10 mouse cellular contexts compared by ENCODE assay signal in genomic region chr10:19578409-19578986, GRCm38 (mm10). TPM values are rescaled to one million over a fixed set of nuclear protein-coding genes. Genes with fewer than 3 reads are reported as not detected.
DNase-seq lines count a peak whose midpoint lies in the region; ATAC-seq and TF ChIP-seq lines count a peak whose summit lies in the region.
"Had no signal": no experiment of that assay in that cellular context is flagged by ENCODE, and none has a peak within 500 bp of the region (broad histone marks: within the 10 kb centered on the region; RNA-seq: fewer than 3 reads in every experiment).

No protein-coding gene starts in this region.

- no peak for TF ChIP-seq EP300 in liver, postnatal 0 days (IDR thresholded peaks at IDR 0.05; ENCODE audit: low read depth)
- no peak for TF ChIP-seq EP300 in stomach, postnatal 0 days (optimal IDR thresholded peaks at IDR 0.05)

- H3K9me3 ChIP-seq in embryonic facial prominence, embryonic 13.5 days, result no peaks in the 10 kb centered on the region
- no peaks in the 10 kb centered on the region for H3K9me3 ChIP-seq in embryonic facial prominence, embryonic 10.5 days
- no peaks in the 10 kb centered on the region for H3K9me3 ChIP-seq in liver, postnatal 0 days (ENCODE audit: low read length)
- H3K9me3 ChIP-seq in liver, embryonic 12.5 days (replicated peaks), result no peaks in the 10 kb centered on the region
- H3K9me3 ChIP-seq in stomach, postnatal 0 days (ENCODE audit: control insufficient read depth, low read length), result no peaks in the 10 kb centered on the region

- no peaks in the 10 kb centered on the region for H3K36me3 ChIP-seq in embryonic facial prominence, embryonic 13.5 days
- H3K36me3 ChIP-seq in embryonic facial prominence, embryonic 10.5 days (replicated peaks), result no peaks in the 10 kb centered on the region
- H3K36me3 ChIP-seq in liver, postnatal 0 days (replicated peaks; ENCODE audit: insufficient read depth, low read length), result no peaks in the 10 kb centered on the region
- H3K36me3 ChIP-seq in liver, embryonic 12.5 days, result no peaks in the 10 kb centered on the region
- no peaks in the 10 kb centered on the region for H3K36me3 ChIP-seq in stomach, postnatal 0 days (ENCODE audit: control insufficient read depth, insufficient read depth, low read length)

- no peak overlapping the region for H3K9ac ChIP-seq in embryonic facial prominence, embryonic 13.5 days
- no peak overlapping the region for H3K9ac ChIP-seq in liver, postnatal 0 days (replicated peaks)
- H3K9ac ChIP-seq in liver, embryonic 12.5 days, result no peak overlapping the region
- no peak overlapping the region for H3K9ac ChIP-seq in stomach, postnatal 0 days (ENCODE audit: low read length)

- 0 out of 2 replicates have a peak overlapping the region, but pooled peaks have one; percentile 3 for H3K4me2 ChIP-seq in embryonic facial prominence, embryonic 13.5 days
- peak overlapping the region; percentile 35 for H3K4me2 ChIP-seq in liver, postnatal 0 days (ENCODE audit: low read depth, low read length)
- H3K4me2 ChIP-seq in liver, embryonic 12.5 days, result no peak overlapping the region
- H3K4me2 ChIP-seq in stomach, postnatal 0 days (replicated peaks; ENCODE audit: low read depth), result no peak overlapping the region

- H3K27ac ChIP-seq in embryonic facial prominence, embryonic 13.5 days, result no peak overlapping the region
- H3K27ac ChIP-seq in embryonic facial prominence, embryonic 10.5 days (replicated peaks), result no peak overlapping the region
- no peak overlapping the region for H3K27ac ChIP-seq in liver, postnatal 0 days (ENCODE audit: low read depth)
- no peak overlapping the region for H3K27ac ChIP-seq in liver, embryonic 12.5 days
- H3K27ac ChIP-seq in brown adipose tissue, adult 24 weeks (replicated peaks; ENCODE audit: low read depth, low read length), result 0 out of 2 replicates have a peak overlapping the region, but pooled peaks have one; percentile 39
- H3K27ac ChIP-seq in stomach, postnatal 0 days (replicated peaks), result no peak overlapping the region

- 61% methylated on average over 9 of the region's 9 CpGs for whole genome bisulfite sequencing in embryonic facial prominence, embryonic 13.5 days
- 83% methylated on average over 9 of the region's 9 CpGs for WGBS in embryonic facial prominence, embryonic 10.5 days
- 45% methylated on average over 9 of the region's 9 CpGs for WGBS in liver, postnatal 0 days (ENCODE audit: insufficient replicate concordance)
- WGBS in liver, embryonic 12.5 days (ENCODE audit: insufficient replicate concordance), result 73% methylated on average over 9 of the region's 9 CpGs
- WGBS in stomach, postnatal 0 days, result 55% methylated on average over 9 of the region's 9 CpGs

- ATAC-seq in embryonic facial prominence, embryonic 13.5 days (ENCODE audit: insufficient number of reproducible peaks, insufficient read depth, low FRiP score, low TSS enrichment, low read depth), result 0 out of 2 replicates have a peak, but pooled peaks have one; percentile 56
- no peak for ATAC-seq in liver, postnatal 0 days
- ATAC-seq in liver, embryonic 12.5 days, result no peak
- ATAC-seq in megakaryocyte, adult 5-6 weeks (ENCODE audit: poor library complexity, severe bottlenecking), result peak; percentile 25; the same call in 1 of the 2 replicates
- no peak for ATAC-seq in stomach, postnatal 0 days (ENCODE audit: low FRiP score, low TSS enrichment)

- no peak overlapping the region for H3K4me3 ChIP-seq in embryonic facial prominence, embryonic 13.5 days
- H3K4me3 ChIP-seq in embryonic facial prominence, embryonic 10.5 days, result no peak overlapping the region
- H3K4me3 ChIP-seq in liver, postnatal 0 days (ENCODE audit: low read depth, low read length), result peak overlapping the region; percentile 7; the same call in 1 of the 2 replicates
- H3K4me3 ChIP-seq in liver, embryonic 12.5 days, result no peak overlapping the region
- no peak overlapping the region for H3K4me3 ChIP-seq in brown adipose tissue, adult 24 weeks (ENCODE audit: insufficient read depth, low read depth, low read length)
- H3K4me3 ChIP-seq in stomach, postnatal 0 days (ENCODE audit: low read depth, low read length), result no peak overlapping the region

- no peaks in the 10 kb centered on the region for H3K27me3 ChIP-seq in embryonic facial prominence, embryonic 13.5 days
- no peaks in the 10 kb centered on the region for H3K27me3 ChIP-seq in embryonic facial prominence, embryonic 10.5 days (replicated peaks; ENCODE audit: low read depth, poor library complexity, severe bottlenecking)
- no peaks in the 10 kb centered on the region for H3K27me3 ChIP-seq in liver, postnatal 0 days (ENCODE audit: insufficient read depth, low read length)
- H3K27me3 ChIP-seq in liver, embryonic 12.5 days (replicated peaks), result no peaks in the 10 kb centered on the region
- no peaks in the 10 kb centered on the region for H3K27me3 ChIP-seq in stomach, postnatal 0 days (ENCODE audit: control insufficient read depth, insufficient read depth, low read length)

- TF ChIP-seq CTCF in liver, postnatal 0 days (IDR thresholded peaks at IDR 0.05; ENCODE audit: low read depth), result no peak
- no peak for TF ChIP-seq CTCF in stomach, postnatal 0 days (IDR thresholded peaks at IDR 0.05; ENCODE audit: low read depth)

- peaks cover 5% of the 10 kb centered on the region for H3K4me1 ChIP-seq in embryonic facial prominence, embryonic 13.5 days
- H3K4me1 ChIP-seq in embryonic facial prominence, embryonic 10.5 days, result no peaks in the 10 kb centered on the region
- peaks cover 17% of the 10 kb centered on the region for H3K4me1 ChIP-seq in liver, postnatal 0 days (ENCODE audit: insufficient read depth)
- H3K4me1 ChIP-seq in liver, embryonic 12.5 days, result peaks cover 14% of the 10 kb centered on the region
- peaks cover 5% of the 10 kb centered on the region; the same call in 1 of the 2 replicates for H3K4me1 ChIP-seq in brown adipose tissue, adult 24 weeks (ENCODE audit: control insufficient read depth, insufficient read depth, insufficient read length, low read length)
- H3K4me1 ChIP-seq in stomach, postnatal 0 days (replicated peaks; ENCODE audit: control insufficient read depth, insufficient read depth), result no peaks in the 10 kb centered on the region

- DNase-seq in embryonic facial prominence, embryonic 10.5 days (ENCODE audit: low spot score), result no peak
- DNase-seq in liver, postnatal 0 days, result no peak
- no peak for DNase-seq in c-Kit-positive CD71-positive TER-119-positive erythroid progenitor cells, embryonic 14.5 days (ENCODE audit: low spot score)
- DNase-seq in stomach, postnatal 0 days (ENCODE audit: low spot score), result no peak

RNA-seq across cellular contexts. Expression of gene Ifngr1, which starts 13.3 kb away (rescaled TPM):
- 36.9 and 40.3 TPM in 2 replicates for polyA plus RNA-seq in embryonic facial prominence, embryonic 13.5 days (2015; fragmentation: Nextera tagmentation; extraction: Ambion mirVana)
- 29.5 and 29.6 TPM in 2 replicates for polyA plus RNA-seq in embryonic facial prominence, embryonic 10.5 days (2016; fragmentation: Nextera tagmentation; extraction: Ambion mirVana)
- polyA plus RNA-seq in liver, postnatal 0 days (2015; fragmentation: Nextera tagmentation; extraction: Ambion mirVana), result 65.9 and 68.9 TPM in 2 replicates
- 38.0 and 40.7 TPM in 2 replicates for polyA plus RNA-seq in liver, embryonic 12.5 days (2016; fragmentation: Nextera tagmentation; extraction: Ambion mirVana)
- 46.2 and 88.9 TPM in 2 replicates for polyA plus RNA-seq in brown adipose tissue, adult 24 weeks (2012; ENCODE audit: insufficient read depth, insufficient read length, missing spikeins)
- 314 and 331 TPM in 2 replicates for total RNA-seq in megakaryocyte, adult 5-6 weeks (2015)
- 241 and 246 TPM in 2 replicates for total RNA-seq in megakaryocyte, adult 5-6 weeks (2017)
- polyA plus RNA-seq in stomach, postnatal 0 days (2015; fragmentation: Nextera tagmentation; extraction: Ambion mirVana), result 72.1 and 72.9 TPM in 2 replicates

RNA-seq across cellular contexts. Expression of gene Il22ra2, which starts 43.3 kb away (rescaled TPM):
- not detected in 2 replicates for polyA plus RNA-seq in embryonic facial prominence, embryonic 13.5 days (2015; fragmentation: Nextera tagmentation; extraction: Ambion mirVana)
- polyA plus RNA-seq in embryonic facial prominence, embryonic 10.5 days (2016; fragmentation: Nextera tagmentation; extraction: Ambion mirVana), result not detected in 2 replicates
- 0.06 TPM in 1 of 2 replicates, not detected in the other for polyA plus RNA-seq in liver, postnatal 0 days (2015; fragmentation: Nextera tagmentation; extraction: Ambion mirVana)
- polyA plus RNA-seq in liver, embryonic 12.5 days (2016; fragmentation: Nextera tagmentation; extraction: Ambion mirVana), result not detected in 2 replicates
- 0.46 TPM in 1 of 2 replicates, not detected in the other for polyA plus RNA-seq in brown adipose tissue, adult 24 weeks (2012; ENCODE audit: insufficient read depth, insufficient read length, missing spikeins)
- 0.07 and 0.87 TPM in 2 replicates for total RNA-seq in megakaryocyte, adult 5-6 weeks (2015)
- 0.73 TPM in 1 of 2 replicates, not detected in the other for total RNA-seq in megakaryocyte, adult 5-6 weeks (2017)
- not detected in 2 replicates for polyA plus RNA-seq in stomach, postnatal 0 days (2015; fragmentation: Nextera tagmentation; extraction: Ambion mirVana)
- polyA plus RNA-seq: cortical plate, adult 2 months; neural tube, embryonic 11.5 days had no signal

Comparison
In these comparisons a context has a peak if more than half of its experiments do, and no peak if none do; other contexts are left out.
1. H3K4me2 ChIP-seq: peak in embryonic facial prominence, embryonic 13.5 days (single experiment) and liver, postnatal 0 days (single experiment); none in liver, embryonic 12.5 days (single experiment) and stomach, postnatal 0 days (single experiment).
2. ATAC-seq: peak in embryonic facial prominence, embryonic 13.5 days (single experiment) and megakaryocyte, adult 5-6 weeks (single experiment); none in liver, postnatal 0 days (single experiment), liver, embryonic 12.5 days (single experiment) and stomach, postnatal 0 days (single experiment).